Mouse (Mus musculus) gastrocnemius, adult 8-10 months (tissue): Measurements from ENCODE around the gene Majin. TPM values are rescaled to one million over a fixed set of nuclear protein-coding genes. Genes with fewer than 3 reads are reported as not detected.

Experiments
- DNase-seq, 2 experiments: peaks; one replicate each; pipeline ENCODE4 v3.0.0; 2022; ENCODE audit warnings: low spot score in 2 of 2
- total RNA-seq, 4 experiments: library from RNA; stranded (reverse); gene quantifications; 2 replicates each; pipeline ENCODE4 v1.2.4; 2022

Gene Majin
- total RNA-seq, 4 experiments from 2014 or later: not detected

DNA sequence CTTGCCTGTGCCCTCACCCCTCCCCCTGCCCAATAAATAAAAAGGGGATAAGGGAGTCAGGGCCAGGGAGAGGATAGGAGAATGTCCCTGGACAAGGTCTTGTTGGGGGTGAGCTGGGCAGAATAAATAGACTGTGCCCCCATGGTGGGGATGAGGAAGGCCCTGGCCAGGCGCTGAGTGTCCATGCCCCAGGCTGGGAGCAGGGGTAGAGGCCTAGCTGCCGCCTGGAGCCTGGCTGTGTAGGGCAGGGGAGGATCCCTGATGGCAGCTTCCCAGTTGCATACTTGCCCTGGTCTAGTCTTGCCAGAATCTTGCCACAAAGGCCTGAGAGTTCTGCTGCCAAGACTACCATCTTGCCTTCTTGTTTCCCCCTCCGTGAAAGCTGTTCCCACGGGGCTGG is 43.7 kb downstream of the Majin start:
- no peak for DNase-seq

DNA sequence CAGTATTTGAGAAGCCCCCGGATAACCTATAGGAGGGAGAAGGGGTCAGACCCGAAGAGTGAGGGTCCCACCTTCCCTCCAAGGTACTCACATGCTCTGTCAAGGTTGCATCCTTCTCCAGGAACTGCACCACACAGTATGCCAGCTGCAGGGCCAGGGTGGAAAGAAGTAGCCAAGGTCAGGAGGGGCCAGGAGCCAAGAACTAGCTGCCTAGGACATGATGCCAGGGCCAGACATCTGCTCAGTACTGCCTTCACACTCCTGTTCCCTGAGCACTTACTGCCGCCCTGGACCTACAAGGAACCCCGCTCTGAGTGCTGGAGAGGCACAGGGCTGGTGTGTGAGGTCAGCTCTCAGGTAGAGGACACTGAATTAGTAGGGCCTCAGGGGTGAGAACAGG is 46.2 kb downstream of the Majin start:
- peak; percentile 29 to 41 for DNase-seq

DNA sequence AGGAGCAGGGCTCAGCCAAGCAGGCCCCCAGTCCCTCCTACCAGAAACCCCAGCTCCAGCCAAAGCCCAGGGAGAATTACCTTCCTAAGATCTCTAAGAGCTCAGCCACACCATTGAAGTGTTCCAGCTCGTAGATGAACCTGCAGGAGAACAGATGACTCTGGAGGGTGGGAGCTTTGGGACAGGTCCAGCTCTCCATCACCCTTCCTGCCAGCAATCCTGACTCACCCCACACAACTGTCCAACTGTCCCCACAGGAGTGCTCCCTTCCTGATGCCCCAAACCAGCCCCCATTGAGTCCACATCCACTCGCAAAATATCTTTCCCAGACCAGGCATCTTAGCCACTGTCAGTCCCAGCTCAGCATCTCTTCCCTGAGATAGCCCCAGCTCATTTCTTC is 46.8 kb downstream of the Majin start:
- no peak for DNase-seq

GRCm38 (mm10) chr19:6233647-6234046 is 49.5 kb downstream of the Majin start:
- DNase-seq: no peak

GRCm38 (mm10) chr19:6234337-6235083 is 50.3 kb downstream of the Majin start:
- DNase-seq: no peak

- peak; percentile 93 to 96 for DNase-seq
Measured at GRCm38 (mm10) chr19:6235084-6236052, 51.2 kb downstream of the Majin start, which contains the start of gene Ppp2r5b. Gene Ppp2r5b (minus strand): TSS chr19:6235872.

- peak; percentile 85 to 89 for DNase-seq
Measured at GRCm38 (mm10) chr19:6236053-6236441, 51.9 kb downstream of the Majin start.

DNA sequence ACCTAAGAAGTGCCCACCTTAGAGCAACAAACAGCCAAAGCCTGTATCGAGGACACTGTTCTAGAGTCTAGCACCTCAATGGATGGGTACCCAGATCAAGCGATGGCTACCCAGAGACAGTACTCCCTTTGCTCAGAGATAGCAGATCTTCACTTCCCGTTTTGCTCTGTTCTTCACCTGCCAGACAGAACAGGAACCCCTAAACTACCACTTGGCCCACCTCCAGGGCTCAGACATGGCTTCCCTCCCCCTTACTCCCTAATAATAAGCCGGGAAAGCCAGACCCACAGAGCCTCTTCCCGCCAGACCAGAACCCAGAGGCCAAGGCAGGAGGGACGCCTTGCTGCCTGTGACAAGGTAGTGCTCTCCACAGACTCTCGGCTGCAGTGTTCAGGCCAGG is 52.7 kb downstream of the Majin start:
- DNase-seq: no peak

GRCm38 (mm10) chr19:6238740-6239139 is 54.6 kb downstream of the Majin start:
- DNase-seq: no peak

DNA sequence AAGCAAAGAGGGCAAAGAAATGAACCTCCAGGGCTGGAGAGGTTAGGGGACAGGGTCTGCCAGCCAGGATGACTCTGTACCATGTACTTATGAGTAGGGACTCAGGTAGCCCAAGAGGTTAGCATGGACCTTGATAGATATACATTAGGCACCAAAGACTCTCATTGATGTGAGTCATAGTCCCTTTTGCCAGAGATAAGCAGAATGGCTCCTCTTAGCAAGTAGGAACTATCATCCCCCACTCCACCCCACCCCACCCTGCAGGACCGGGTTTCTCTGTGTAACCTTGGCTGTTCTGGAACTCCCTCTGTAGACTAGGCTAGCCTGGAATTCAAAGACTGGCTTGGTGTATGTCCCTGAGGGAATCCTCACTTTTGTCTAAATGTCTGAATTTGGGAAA is 55.9 kb downstream of the Majin start:
- DNase-seq: no peak

DNA sequence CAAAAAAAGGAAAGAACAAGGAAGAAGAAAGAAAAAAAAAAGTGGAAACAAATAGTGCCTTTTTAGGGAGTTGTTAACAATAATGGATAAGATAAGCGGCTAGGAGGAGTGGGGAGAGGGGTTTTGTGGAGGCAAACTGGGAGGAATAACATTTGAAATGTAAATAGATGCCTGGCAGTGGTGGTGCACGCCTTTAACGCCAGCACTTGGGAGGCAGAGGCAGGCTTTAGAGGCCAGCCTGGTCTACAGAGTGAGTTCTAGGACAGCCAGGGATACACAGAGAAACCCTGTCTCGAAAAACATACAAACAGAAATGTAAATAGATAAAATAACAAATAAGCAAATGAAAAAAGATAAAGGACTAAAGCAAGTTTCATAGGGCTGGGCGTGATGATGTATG is 56.5 kb downstream of the Majin start:
- no peak for DNase-seq

DNA sequence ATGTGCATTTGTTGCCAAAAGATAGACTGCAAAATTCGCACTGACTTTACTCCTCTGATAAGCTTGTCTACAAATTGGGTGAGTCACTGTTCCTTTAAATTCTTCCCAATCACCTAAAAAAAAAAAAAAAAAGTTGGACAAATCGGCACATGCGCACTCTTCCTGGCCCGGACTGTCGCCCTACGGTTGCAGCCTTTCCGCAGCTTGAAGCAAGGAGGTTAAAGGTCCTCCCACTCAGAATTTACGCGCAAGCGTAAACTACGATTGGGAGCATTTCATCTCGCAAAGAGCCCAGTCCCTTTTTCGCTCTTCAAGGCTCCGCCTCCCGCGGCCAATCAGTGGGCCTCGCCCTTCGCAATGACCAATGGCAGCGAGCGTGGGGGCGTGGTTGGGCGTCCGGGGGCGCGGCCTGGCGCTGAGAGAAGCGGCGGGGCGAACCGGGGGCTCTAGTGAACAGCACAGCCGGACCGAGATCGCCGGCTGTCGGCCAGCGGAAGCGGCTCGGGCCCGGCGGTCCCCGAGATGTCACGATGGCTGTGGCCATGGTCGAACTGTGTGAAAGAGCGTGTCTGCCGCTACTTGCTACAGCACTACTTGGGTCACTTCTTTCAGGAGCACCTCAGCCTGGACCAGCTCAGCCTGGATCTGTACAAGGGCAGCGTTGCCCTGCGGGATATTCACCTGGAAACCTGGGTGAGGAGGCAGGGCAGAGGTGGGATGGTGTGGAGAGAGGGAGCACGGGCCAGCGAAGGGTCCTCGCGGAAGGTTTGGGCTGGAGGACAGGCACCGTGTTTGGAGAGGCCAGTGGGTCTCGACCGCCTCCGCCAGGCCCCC is 57.3 kb downstream of the Majin start, which contains the start of gene Atg2a:
TSS of gene Atg2a (plus strand) at position 395 of the 834 bp plus-strand sequence.
- peak; percentile 97 to 99 for DNase-seq

- peak in 1 of 2 experiments; percentile 30 for DNase-seq
Measured at GRCm38 (mm10) chr19:6242281-6242680, 58.1 kb downstream of the Majin start.

GRCm38 (mm10) chr19:6243226-6243625 is 59.0 kb downstream of the Majin start:
- DNase-seq: no peak

- DNase-seq: no peak
Measured at GRCm38 (mm10) chr19:6245806-6246205, 61.6 kb downstream of the Majin start.

- DNase-seq: no peak
Measured at GRCm38 (mm10) chr19:6247526-6248300, 63.5 kb downstream of the Majin start.

DNA sequence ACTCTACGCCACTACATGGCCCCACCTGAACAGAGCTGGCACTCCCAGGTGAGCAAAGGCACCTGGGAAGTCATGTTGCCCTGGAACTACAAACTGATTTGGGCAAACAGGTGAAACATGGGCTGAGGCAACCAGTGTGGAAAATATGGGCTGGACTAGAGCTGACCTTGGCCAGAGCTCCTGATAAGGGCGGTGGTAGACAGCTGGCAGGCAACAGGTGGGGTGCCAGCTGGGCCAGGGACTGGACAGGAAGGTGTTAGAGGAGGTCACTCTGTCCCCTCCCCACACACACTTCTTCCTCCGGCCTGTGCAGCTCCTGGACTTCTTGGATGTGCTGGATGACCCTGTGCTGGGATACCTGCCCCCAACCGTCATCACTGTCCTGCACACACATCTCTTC is 68.8 kb downstream of the Majin start:
- DNase-seq: no peak

- DNase-seq: no peak
Measured at GRCm38 (mm10) chr19:6260428-6260827, 76.2 kb downstream of the Majin start.

- DNase-seq: no peak
Measured at GRCm38 (mm10) chr19:6260946-6261345, 76.8 kb downstream of the Majin start.

- no peak for DNase-seq
Measured at GRCm38 (mm10) chr19:6261379-6261778, 77.2 kb downstream of the Majin start.
